Mouse (Mus musculus): ENCODE measurements around the gene Ect2.
A peak's percentile ranks its signal among the peaks of the same experiment; 100 is the strongest.

The Ect2 gene

DNA sequence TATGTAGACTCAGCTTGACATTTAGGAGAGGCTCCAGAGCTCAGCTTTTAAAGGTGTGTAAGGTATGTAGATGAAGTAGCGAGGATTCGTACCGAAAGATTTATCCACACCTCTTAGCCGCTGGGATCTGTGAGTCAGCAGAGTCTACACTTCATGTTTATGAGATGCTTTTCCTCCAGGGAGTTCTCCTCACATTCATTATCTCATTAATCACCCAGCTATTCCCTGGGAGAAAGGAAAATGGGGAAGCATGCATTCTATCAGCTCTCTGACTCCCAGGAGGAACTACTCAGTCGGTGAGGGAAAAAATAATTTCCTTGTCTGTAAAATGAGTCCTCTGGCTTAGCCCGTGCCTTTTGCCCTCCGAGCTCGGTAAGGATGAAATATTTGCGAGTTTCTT is 83.3 kb downstream of the Ect2 start:
- DNase-seq (ENCODE audit: inconsistent ontology term) = no peak

DNA sequence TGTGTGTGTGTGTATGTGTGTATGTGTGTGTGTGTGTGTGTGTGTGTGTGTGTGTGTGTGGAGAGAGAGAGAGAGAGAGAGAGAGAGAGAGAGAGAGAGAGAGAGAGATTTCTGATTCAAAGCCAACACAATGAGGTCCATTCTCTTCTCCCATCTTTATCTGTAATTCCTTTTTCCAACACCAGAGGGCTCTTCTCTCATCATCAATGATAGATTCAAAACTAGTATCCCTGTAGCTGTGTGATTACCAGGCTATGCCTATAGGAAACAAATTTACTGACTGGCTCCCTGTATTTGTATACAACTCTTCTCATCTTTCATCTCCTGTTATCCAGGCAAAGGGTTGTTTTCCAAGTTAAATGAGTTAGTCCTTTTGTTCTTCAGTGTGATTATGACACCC is 86.5 kb downstream of the Ect2 start:
- no peak for DNase-seq (ENCODE audit: inconsistent ontology term)

DNA sequence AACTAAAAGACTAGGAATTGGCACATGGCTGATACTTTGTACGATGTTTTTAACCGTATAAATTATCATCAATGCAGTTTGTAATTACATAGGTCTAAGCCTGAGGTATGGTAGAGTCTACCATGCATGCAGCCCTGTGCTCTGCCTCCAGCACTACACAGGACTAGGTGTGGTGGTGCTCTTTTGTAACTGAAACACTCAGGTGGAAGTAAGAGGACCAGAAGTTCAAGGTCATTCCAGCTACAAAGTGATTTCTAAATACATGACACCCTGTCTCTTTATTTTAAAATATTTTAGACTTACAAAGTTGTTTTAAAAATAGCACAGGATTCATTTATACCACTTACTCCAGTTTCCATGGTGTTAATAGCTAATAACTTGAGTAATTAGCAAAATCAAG is 88.8 kb downstream of the Ect2 start:
- DNase-seq (ENCODE audit: inconsistent ontology term) = no peak

DNA sequence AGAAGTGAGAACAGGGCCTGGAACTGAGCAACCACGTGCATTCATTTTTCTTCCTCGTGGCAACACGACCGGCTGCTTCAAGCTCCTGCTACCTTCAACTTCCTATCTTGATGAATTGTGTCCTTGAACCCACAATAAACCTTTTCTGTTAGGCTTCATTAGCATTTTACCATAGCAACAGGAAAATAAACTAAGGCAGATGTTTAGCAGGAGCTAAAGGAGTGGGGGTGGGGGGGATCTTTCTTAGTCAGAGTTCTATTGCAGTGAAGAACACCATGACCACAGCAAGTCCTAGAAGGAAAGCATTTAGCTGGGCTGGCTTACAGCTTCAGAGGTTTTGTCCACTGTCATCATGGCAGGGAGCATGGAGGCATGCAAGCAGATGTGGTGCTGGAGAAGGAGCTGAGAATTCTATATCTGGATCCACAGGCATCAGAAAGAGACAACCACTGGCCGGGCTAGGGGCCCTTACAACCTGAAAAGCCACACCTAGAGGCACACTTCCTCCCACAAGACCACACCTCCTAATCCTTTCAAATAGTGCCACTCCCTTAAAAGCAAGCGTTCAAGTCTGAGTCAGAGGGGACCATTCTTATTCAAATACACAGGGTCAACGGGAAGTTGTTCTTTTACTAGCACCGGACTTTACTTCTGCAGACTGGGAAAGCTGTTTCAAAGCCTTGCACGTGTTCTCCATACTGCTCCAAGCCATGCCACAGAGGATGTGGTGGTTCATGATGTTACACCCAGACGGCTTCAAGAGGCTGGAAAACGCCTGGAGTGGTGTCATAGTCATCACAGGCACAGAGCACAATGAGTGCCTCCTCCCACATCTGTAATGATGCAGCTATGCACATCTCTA is 90.0 kb downstream of the Ect2 start:
- no peak for DNase-seq (ENCODE audit: inconsistent ontology term)

DNA sequence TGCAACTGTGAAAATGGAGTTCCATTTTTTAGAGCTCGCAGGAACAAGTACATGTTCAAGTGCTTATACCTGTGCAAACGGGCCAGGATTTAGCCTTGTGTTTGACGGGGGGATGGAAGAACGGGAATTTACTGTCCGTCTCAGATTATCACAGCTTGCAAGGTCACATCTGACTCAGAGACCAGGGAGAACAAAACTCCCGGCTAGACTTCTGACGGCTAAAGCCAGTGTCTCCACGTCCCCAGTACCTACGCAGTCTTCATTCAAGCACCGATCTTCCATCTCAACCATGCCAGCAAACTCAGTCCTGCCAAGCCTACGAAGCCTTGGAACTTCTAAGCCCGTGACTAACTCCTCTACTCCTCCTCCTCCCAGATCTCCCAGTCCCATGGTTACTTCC is 93.2 kb downstream of the Ect2 start:
- DNase-seq (ENCODE audit: inconsistent ontology term) = no peak

DNA sequence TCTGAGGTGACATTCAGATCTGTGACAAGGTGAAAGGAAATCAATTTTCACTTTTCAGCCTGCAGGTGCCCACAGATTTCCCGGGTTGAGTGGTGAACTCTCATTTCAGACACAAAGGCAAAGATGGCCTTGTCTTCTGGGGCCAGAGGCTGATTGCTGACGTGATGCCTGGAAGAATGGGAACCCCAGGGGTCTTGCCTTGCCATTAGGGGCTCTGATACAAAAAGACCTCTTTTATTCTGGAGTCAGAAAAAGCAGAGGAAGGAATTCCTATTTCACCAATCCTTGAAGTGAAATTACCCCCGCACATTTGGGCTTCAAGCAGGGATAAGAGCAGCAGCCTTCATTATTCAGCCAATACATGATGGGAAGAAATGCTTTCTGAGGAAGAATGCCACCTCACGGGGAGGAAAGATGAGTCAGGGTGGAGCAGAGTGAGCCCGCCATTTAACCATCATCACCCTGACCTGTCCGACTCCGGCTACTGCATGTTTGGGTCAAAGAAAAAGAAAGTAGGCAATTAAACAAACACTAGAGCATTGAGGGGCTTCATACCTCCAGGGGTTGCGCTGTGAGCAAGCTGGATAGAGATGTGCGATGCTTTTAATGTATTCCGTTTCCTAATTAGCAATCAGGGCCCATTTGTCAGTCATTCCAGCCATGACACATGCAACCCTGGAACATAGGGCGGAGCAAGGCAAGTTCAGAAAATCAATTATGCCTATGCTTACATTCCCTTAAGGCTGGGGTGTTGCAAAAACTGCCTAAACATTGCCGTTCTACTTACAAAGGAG is 94.0 kb downstream of the Ect2 start:
- no peak for DNase-seq (ENCODE audit: inconsistent ontology term)

DNA sequence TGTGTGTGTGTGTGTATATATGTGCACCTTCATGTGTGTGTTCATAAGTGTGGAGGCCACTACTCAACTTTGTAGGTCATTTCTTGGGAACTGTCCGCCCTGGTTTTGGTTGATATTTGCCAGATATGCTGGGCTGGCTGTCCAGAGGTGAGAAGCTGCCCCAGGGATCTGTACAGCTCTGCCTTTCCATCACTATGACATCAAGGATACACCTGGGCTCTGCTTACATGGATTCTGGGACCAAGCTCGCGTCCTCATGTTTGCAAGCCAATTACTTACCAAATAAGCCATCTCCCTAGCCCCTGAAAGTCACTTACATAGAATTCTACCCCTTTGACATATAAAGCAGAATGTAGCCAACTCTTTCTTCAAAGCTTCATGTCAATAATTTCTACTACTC is 98.2 kb downstream of the Ect2 start:
- DNase-seq (ENCODE audit: inconsistent ontology term) = no peak

DNA sequence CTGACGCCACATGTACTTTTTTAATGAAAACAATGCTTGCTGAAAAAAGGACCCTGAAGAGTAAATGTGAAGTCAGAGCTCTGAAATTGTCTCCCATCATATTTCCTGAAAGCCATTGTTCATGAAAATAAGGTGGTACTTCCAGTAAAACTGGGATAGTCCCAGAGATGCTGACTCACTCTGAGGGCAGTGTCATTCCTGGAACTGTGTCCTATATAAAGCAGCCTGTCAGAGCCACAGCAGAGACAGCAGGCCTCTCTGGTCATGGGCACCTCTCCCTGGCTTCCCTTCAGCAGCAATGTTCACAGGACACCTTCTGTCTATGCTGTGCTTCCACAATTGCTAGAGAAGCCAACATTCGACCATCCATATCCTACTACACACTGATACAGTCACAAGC is 98.9 kb downstream of the Ect2 start:
- peak; percentile 67 for DNase-seq (ENCODE audit: inconsistent ontology term)
